Mouse (Mus musculus) ES-E14 (cell line): ENCODE data around the gene Wbp2. TPM values are rescaled to one million over a fixed set of nuclear protein-coding genes. Genes with fewer than 3 reads are reported as not detected.
"Not testable (repeated sequence)": the region's sequence is repeated elsewhere in the genome, so short reads cannot be mapped to it uniquely, and the experiment has no call there.

Source experiments
- DNase-seq: peaks from one replicate; pipeline ENCODE4 v3.0.0-alpha.2; 2013; ENCODE audit warnings: low read depth, low spot score
- H3K27ac ChIP-seq: 2 replicates; pipeline ENCODE4 v1.5.1; 2012; ENCODE audit warnings: low read depth, mild to moderate bottlenecking, low read length, moderate library complexity, mixed read lengths; ENCODE audit not compliant: poor library complexity, insufficient read depth, severe bottlenecking
- H3K36me3 ChIP-seq: 2 replicates; pipeline ENCODE4 v1.6.1; 2012; ENCODE audit warnings: mild to moderate bottlenecking, low read length, moderate library complexity, mixed read lengths; ENCODE audit not compliant: control insufficient read depth, poor library complexity, insufficient read depth, severe bottlenecking
- H3K4me1 ChIP-seq, 2 experiments: fragments of 150-350 bp in 1 of 2; sonication (generic) in 1 of 2; 2 replicates each; pipeline ENCODE4 v1.6.1; 2012; ENCODE audit warnings: low read length in 2 of 2, mild to moderate bottlenecking in 1 of 2, mixed read lengths in 1 of 2; ENCODE audit not compliant: control insufficient read depth in 2 of 2, insufficient read depth in 2 of 2, poor library complexity in 1 of 2
- H3K4me3 ChIP-seq, 2 experiments: fragments of 150-350 bp in 1 of 2; sonication (generic) in 1 of 2; 2 replicates each; pipeline ENCODE4 v1.5.1; 2012; ENCODE audit warnings: low read length in 2 of 2, low read depth in 1 of 2, mild to moderate bottlenecking in 1 of 2, mixed read lengths in 1 of 2; ENCODE audit not compliant: insufficient read depth in 1 of 2, poor library complexity in 1 of 2, severe bottlenecking in 1 of 2
- H3K9ac ChIP-seq: 2 replicates; pipeline ENCODE4 v1.6.1; 2012; ENCODE audit warnings: low read depth, mild to moderate bottlenecking, low read length, mixed read lengths; ENCODE audit not compliant: poor library complexity, insufficient read depth, severe bottlenecking
- H3K9me3 ChIP-seq: fragments of 150-350 bp; sonication (generic); 2 replicates; pipeline ENCODE4 v1.6.1; 2012; ENCODE audit warnings: low read depth, mild to moderate bottlenecking, low read length; ENCODE audit not compliant: control insufficient read depth, insufficient read depth
- CHD2 ChIP-seq: IDR thresholded peaks from 2 replicates; pipeline ENCODE4 v1.6.1; 2014; ENCODE audit warnings: mild to moderate bottlenecking, low read depth, low read length, inconsistent platforms
- HCFC1 ChIP-seq: IDR thresholded peaks from 2 replicates; pipeline ENCODE4 v1.6.1; 2012; ENCODE audit warnings: low read length, inconsistent platforms, borderline replicate concordance; ENCODE audit not compliant: insufficient read depth
- MAFK ChIP-seq: IDR thresholded peaks from 2 replicates; pipeline ENCODE4 v1.6.1; 2014; ENCODE audit warnings: mild to moderate bottlenecking, low read depth, low read length, inconsistent platforms; ENCODE audit not compliant: insufficient read depth
- ZC3H11A ChIP-seq: IDR thresholded peaks from 2 replicates; pipeline ENCODE4 v1.6.1; 2012; ENCODE audit warnings: low read depth, mild to moderate bottlenecking, inconsistent platforms, low read length, borderline replicate concordance
- ZNF384 ChIP-seq: IDR thresholded peaks from 2 replicates; pipeline ENCODE4 v1.6.1; 2012; ENCODE audit warnings: low read depth, low read length, inconsistent platforms
- in situ Hi-C, 2 experiments: fragments of 600-800 bp; cut with MboI; formaldehyde crosslinking; loops; one replicate each; pipeline ENCODE4 v1.15.1; 2025; ENCODE audit warnings: low sequenced_read_pairs in 2 of 2, inconsistent platforms in 1 of 2; ENCODE audit not compliant: unreplicated experiment in 2 of 2
- total RNA-seq: library from RNA; depleted of rRNA; stranded (reverse); fragments of 300-350 nt; gene quantifications from 2 replicates; pipeline ENCODE4 v1.2.3, GENCODE M21; 2012

Wbp2 gene
- total RNA-seq, 1 experiment: 20.1 TPM

- Histone ChIP-seq H3K9me3 (no peaks in the 10 kb centered on the region), H3K9ac (no peak overlapping the region), H3K4me3 (no peak overlapping the region), H3K4me1 (peaks cover 0 to 20% of the 10 kb centered on the region in 2 experiments; a peak in 1 of 4 replicates), H3K27ac (no peak overlapping the region), H3K36me3 (peaks cover 14% of the 10 kb centered on the region)
- no peak for DNase-seq
- in situ Hi-C loops: no loop called here
- TF ChIP-seq HCFC1: no peak
- TF ChIP-seq MAFK: no peak
- TF ChIP-seq ZC3H11A: no peak
- TF ChIP-seq CHD2: no peak
- TF ChIP-seq ZNF384: no peak
Observed at GRCm38 (mm10) chr11:116127986-116128385, 41.2 kb upstream of the Wbp2 start.

DNA sequence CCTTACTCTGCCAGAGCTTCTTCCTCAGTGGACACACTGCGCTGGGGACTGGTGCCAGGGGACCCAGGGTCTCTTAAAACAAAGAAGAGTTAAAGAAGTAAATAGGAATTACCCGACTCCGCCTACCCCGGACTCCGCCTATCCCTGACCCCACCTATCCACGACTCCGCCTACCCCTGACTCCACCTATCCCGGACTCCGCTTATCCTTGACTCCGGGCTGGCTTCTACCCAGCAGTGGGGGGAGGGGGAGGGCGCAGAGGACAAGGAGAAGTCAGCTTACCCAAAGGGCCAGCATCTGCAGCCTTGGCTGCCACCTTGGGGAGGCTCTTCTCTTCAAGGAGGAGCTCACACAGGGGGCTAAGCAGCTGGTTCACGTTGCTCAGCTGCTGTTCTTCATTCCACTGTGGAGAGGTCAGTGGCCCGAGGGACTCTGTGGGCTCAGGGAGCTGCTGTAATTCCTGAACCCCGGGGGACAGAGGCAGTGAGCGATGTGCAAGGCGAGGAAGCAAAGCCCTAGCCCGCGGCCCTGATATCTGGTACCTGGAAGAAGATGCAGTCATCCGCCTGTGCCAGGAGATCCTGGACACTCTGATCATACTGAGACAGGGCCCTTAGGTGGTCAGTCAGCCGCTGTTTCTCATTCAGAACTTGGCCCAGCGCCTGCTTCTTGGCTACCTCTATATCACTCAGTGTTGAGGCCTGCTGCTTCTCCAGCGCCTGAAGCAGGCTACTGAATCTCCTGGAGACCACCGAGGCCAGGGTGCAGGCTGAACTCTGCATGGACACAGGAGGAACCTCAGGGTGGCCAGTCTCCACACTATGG lies 40.6 kb upstream of the Wbp2 start, which contains the start of gene Trim47:
Trim47 (minus strand) TSS at position 55 of the 825 bp plus-strand sequence.
- Histone ChIP-seq H3K4me1 (peaks cover 0 to 20% of the 10 kb centered on the region in 2 experiments; a peak in 1 of 4 replicates), H3K9me3 (no peaks in the 10 kb centered on the region), H3K36me3 (peaks cover 10% of the 10 kb centered on the region), H3K27ac (no peak within 1 kb of the TSS), H3K4me3 (peak within 1 kb of the TSS; percentile 13 to 57; a peak in 3 of 4 replicates), H3K9ac (0 out of 2 replicates have a peak within 1 kb of the TSS, but pooled peaks have one; percentile 17)
- in situ Hi-C loops: no loop called here
- TF ChIP-seq ZC3H11A (no peak), ZNF384 (no peak), CHD2 (no peak), MAFK (no peak), HCFC1 (no peak)
- DNase-seq: peak; percentile 79

GRCm38 (mm10) chr11:116126261-116126660 lies 39.5 kb upstream of the Wbp2 start:
- Histone ChIP-seq H3K27ac (no peak overlapping the region), H3K36me3 (peaks cover under 1% of the 10 kb centered on the region), H3K4me1 (peaks cover 0 to 19% of the 10 kb centered on the region in 2 experiments; a peak in 1 of 4 replicates), H3K9ac (no peak overlapping the region), H3K4me3 (peak overlapping the region in 1 of 2 experiments; percentile 23; a peak in 2 of 4 replicates), H3K9me3 (no peaks in the 10 kb centered on the region)
- TF ChIP-seq ZNF384 (no peak), MAFK (no peak), ZC3H11A (no peak), HCFC1 (no peak), CHD2 (no peak)
- no peak for DNase-seq
- in situ Hi-C loops: no loop called here

- in situ Hi-C loops, H3K36me3 ChIP-seq, DNase-seq, H3K4me3 ChIP-seq, H3K9me3 ChIP-seq, H3K9ac ChIP-seq, H3K4me1 ChIP-seq, H3K27ac ChIP-seq: not testable (repeated sequence)
Observed at GRCm38 (mm10) chr11:116121731-116122245, 35.0 kb upstream of the Wbp2 start.

- DNase-seq: no peak
- H3K9me3 ChIP-seq: no peaks in the 10 kb centered on the region
- no peak overlapping the region for H3K9ac ChIP-seq
- peaks cover 0 to 2% of the 10 kb centered on the region in 2 experiments; a peak in 1 of 4 replicates for H3K4me1 ChIP-seq
- no peak overlapping the region for H3K4me3 ChIP-seq
- in situ Hi-C loops: no loop called here
- no peaks in the 10 kb centered on the region for H3K36me3 ChIP-seq
- no peak overlapping the region for H3K27ac ChIP-seq
- no peak for TF ChIP-seq ZNF384
- no peak for TF ChIP-seq MAFK
- TF ChIP-seq HCFC1: no peak
- TF ChIP-seq ZC3H11A: no peak
- no peak for TF ChIP-seq CHD2
Observed at GRCm38 (mm10) chr11:116117819-116118218, 31.0 kb upstream of the Wbp2 start.
